Mouse (Mus musculus) embryonic facial prominence, embryonic 11.5 days (tissue): Measurements from ENCODE around the gene Klhl8. TPM values are rescaled to one million over a fixed set of nuclear protein-coding genes. Genes with fewer than 3 reads are reported as not detected.
A peak's percentile ranks its signal among the peaks of the same experiment; 100 is the strongest.

Source experiments
- ATAC-seq: fragments of 200-750 bp; cut with Nextera tagmentation; replicated peaks from 2 replicates; pipeline ENCODE4 v1.8.0; 2017; ENCODE audit warnings: low read depth; ENCODE audit not compliant: insufficient number of reproducible peaks, low FRiP score, low TSS enrichment
- DNase-seq: peaks from one replicate; pipeline ENCODE4 v3.0.0-alpha.2; 2015; ENCODE audit warnings: low spot score
- H3K27ac ChIP-seq: fragments of 300-500 bp; sonication (generic); replicated peaks from 2 replicates; pipeline ENCODE4 v1.5.1; 2014; ENCODE audit warnings: mild to moderate bottlenecking, low read depth, low read length, control low read depth
- H3K27me3 ChIP-seq: fragments of 300-500 bp; sonication (generic); 2 replicates; pipeline ENCODE4 v1.6.1; 2014; ENCODE audit warnings: mild to moderate bottlenecking, low read length, moderate library complexity, mixed read lengths; ENCODE audit not compliant: control insufficient read depth, insufficient read depth
- H3K36me3 ChIP-seq: fragments of 300-500 bp; sonication (generic); replicated peaks from 2 replicates; pipeline ENCODE4 v1.6.1; 2014; ENCODE audit warnings: low read depth, mild to moderate bottlenecking, low read length, moderate library complexity, mixed read lengths; ENCODE audit not compliant: control insufficient read depth, insufficient read depth
- H3K4me1 ChIP-seq: fragments of 300-500 bp; sonication (generic); 2 replicates; pipeline ENCODE4 v1.6.1; 2014; ENCODE audit warnings: low read length, mixed read lengths; ENCODE audit not compliant: control insufficient read depth, insufficient read depth
- H3K4me2 ChIP-seq: fragments of 300-500 bp; sonication (generic); 2 replicates; pipeline ENCODE4 v1.6.1; 2014; ENCODE audit warnings: low read depth, mild to moderate bottlenecking, control low read depth, low read length, moderate library complexity
- H3K4me3 ChIP-seq: fragments of 300-500 bp; sonication (generic); 2 replicates; pipeline ENCODE4 v1.5.1; 2014; ENCODE audit warnings: low read depth, low read length, control low read depth
- H3K9ac ChIP-seq: fragments of 300-500 bp; sonication (generic); replicated peaks from 2 replicates; pipeline ENCODE4 v1.6.1; 2014; ENCODE audit warnings: mild to moderate bottlenecking, control low read depth, low read length
- H3K9me3 ChIP-seq: fragments of 300-500 bp; sonication (generic); replicated peaks from 2 replicates; pipeline ENCODE4 v1.6.1; 2016; ENCODE audit warnings: mild to moderate bottlenecking, low read length, inconsistent platforms, mixed read lengths; ENCODE audit not compliant: control insufficient read depth
- WGBS: fragments of 180-500 bp; shearing (Covaris S2); extraction: QIAGEN DNeasy Blood & Tissue Kit; methylation state at CpG from one replicate; pipeline ENCODE4 v1.1.7; 2014; 5-methylcytosine and 5-hydroxymethylcytosine counted together
- polyA plus RNA-seq: library from polyadenylated mRNA; unstranded; fragments of >200 nt; fragmentation: Nextera tagmentation; extraction: Ambion mirVana; gene quantifications from 2 replicates; pipeline ENCODE4 v1.2.1, GENCODE M21; 2014

Klhl8 gene
- polyA plus RNA-seq, 1 experiment from 2014 or later = 14.4 TPM

DNA sequence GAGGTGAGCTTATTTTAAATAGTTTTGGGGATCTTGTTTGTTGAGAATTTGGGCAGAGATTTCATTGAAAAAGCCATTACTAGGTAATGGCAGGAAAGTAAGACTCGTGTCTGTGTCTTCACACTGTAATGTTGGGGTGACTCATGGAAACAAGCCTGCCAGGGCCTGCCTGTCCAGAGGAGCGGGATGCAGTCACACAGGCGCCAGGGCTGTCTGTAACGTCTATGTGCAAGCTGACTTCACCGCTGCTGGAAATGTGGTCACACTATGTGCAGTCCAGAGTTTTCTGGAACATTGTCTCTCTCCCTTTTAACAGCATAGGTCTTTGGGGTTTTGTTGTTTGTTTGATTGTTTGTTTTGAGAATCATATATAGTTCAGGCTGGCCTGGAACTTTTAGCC lies 88.1 kb downstream of the Klhl8 start:
- Histone ChIP-seq H3K27ac (no peak overlapping the region), H3K9me3 (no peaks in the 10 kb centered on the region), H3K36me3 (no peaks in the 10 kb centered on the region), H3K4me1 (no peaks in the 10 kb centered on the region), H3K9ac (no peak overlapping the region), H3K4me3 (no peak overlapping the region), H3K27me3 (no peaks in the 10 kb centered on the region), H3K4me2 (no peak overlapping the region)
- ATAC-seq (no peak), DNase-seq (no peak)
- WGBS = 92% methylated on average over 5 of the region's 5 CpGs

DNA sequence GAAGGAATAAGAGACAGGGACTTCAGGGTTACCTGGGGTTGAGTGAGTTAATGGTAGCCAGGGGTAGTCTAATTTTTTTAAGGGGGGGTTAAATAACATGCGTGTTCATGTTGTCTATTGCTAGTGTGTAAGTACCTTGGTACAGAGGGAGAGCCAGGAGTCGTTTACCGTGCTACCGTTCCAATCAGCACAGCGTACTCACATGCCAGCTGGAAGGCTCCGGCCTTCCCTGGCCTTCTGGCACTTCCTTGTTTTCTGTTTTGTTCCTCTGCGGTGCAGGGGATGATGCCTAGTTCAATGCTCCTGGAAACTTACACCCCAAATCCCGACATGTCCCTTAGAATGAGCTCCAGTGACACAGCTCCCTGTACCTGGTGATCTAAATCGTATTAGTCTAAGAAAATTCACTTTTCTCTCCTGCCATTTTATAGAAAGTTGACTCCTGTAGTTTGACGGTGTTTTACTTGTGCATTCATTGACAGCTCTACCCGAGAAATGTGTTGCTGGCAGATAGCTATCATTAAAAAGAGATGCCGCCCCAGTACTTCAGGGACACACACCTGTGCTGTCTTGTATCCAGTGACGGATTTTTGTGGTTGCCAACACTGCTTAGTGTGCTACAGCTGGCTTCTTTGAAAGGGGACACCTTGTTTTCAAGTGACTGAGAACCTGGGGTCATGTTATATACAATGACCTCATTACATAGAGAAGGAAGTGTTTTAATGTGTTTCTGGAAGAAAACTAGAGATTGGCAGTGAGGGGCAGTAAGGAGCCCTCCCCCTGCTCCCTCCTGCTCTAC lies 89.4 kb downstream of the Klhl8 start:
- Histone ChIP-seq H3K27ac (no peak overlapping the region), H3K9ac (no peak overlapping the region), H3K36me3 (no peaks in the 10 kb centered on the region), H3K4me1 (no peaks in the 10 kb centered on the region), H3K9me3 (no peaks in the 10 kb centered on the region), H3K27me3 (no peaks in the 10 kb centered on the region), H3K4me3 (no peak overlapping the region), H3K4me2 (no peak overlapping the region)
- ATAC-seq (no peak), DNase-seq (no peak)
- 72% methylated on average over 13 of the region's 13 CpGs for WGBS

DNA sequence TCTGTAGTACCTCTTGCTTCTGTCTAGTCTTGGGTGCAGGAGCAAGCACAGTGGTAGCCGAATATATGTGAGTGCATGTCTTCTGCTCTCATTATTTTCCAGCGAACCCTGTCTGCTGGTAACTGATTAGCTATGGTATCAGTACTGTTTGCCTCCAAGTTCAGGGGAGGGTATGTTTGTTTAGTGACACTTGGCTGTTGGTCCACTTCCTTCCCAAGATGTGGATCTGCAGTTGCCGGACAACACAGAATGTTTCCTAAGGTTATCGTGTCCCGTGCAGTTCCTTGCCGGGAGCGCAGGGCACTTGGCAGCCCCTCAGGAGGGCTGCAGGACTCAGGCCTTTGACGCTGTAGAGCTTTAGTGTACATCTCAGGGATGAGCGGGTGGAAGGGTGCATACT lies 90.0 kb downstream of the Klhl8 start:
- Histone ChIP-seq H3K4me3 (no peak overlapping the region), H3K9ac (no peak overlapping the region), H3K27ac (no peak overlapping the region), H3K27me3 (no peaks in the 10 kb centered on the region), H3K4me1 (no peaks in the 10 kb centered on the region), H3K9me3 (no peaks in the 10 kb centered on the region), H3K36me3 (no peaks in the 10 kb centered on the region), H3K4me2 (no peak overlapping the region)
- DNase-seq = no peak
- WGBS = 89% methylated on average over 9 of the region's 9 CpGs
- no peak for ATAC-seq

GRCm38 (mm10) chr5:103819674-103820073 lies 91.4 kb downstream of the Klhl8 start:
- H3K27ac ChIP-seq = no peak overlapping the region
- no peaks in the 10 kb centered on the region for H3K9me3 ChIP-seq
- H3K4me1 ChIP-seq = no peaks in the 10 kb centered on the region
- H3K4me2 ChIP-seq = no peak overlapping the region
- H3K36me3 ChIP-seq = no peaks in the 10 kb centered on the region
- no peak overlapping the region for H3K4me3 ChIP-seq
- no peak for ATAC-seq
- DNase-seq = no peak
- H3K27me3 ChIP-seq = no peaks in the 10 kb centered on the region
- H3K9ac ChIP-seq = no peak overlapping the region
- 97% methylated on average over 1 of the region's 1 CpGs for WGBS

- no peaks in the 10 kb centered on the region for H3K36me3 ChIP-seq
- H3K9ac ChIP-seq = no peak overlapping the region
- H3K4me2 ChIP-seq = no peak overlapping the region
- DNase-seq (no peak), ATAC-seq (no peak)
- H3K27me3 ChIP-seq = no peaks in the 10 kb centered on the region
- H3K4me3 ChIP-seq = no peak overlapping the region
- H3K4me1 ChIP-seq = no peaks in the 10 kb centered on the region
- H3K9me3 ChIP-seq = no peaks in the 10 kb centered on the region
- 84% methylated on average over 9 of the region's 9 CpGs for WGBS
- H3K27ac ChIP-seq = no peak overlapping the region
Observed at GRCm38 (mm10) chr5:103818602-103819001, 92.5 kb downstream of the Klhl8 start.

GRCm38 (mm10) chr5:103817754-103818153 lies 93.3 kb downstream of the Klhl8 start:
- 33% methylated on average over 1 of the region's 1 CpGs for WGBS
- Histone ChIP-seq H3K36me3 (no peaks in the 10 kb centered on the region), H3K27ac (no peak overlapping the region), H3K4me1 (no peaks in the 10 kb centered on the region), H3K4me3 (no peak overlapping the region), H3K27me3 (no peaks in the 10 kb centered on the region), H3K4me2 (no peak overlapping the region), H3K9me3 (no peaks in the 10 kb centered on the region), H3K9ac (no peak overlapping the region)
- ATAC-seq = peak; percentile 63
- peak; percentile 80 for DNase-seq

DNA sequence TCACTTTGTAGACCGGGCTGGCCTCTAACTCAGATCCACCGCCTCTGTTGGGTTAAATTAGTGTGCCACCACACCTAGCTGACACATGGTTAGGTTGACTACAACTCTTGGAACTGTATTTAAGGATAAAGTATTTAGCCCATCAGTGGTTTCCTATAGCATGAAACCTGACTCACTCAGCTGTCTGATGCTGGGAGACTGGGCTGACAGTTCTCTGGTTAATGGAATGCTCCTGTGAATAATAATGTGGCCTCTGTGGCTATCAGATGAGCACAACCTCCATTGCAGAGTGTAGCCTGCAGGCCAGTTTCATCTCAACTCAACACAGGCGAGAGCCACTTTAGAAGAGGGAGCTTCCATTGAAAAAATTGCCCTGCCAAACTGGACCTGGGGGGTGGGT lies 94.3 kb downstream of the Klhl8 start:
- Histone ChIP-seq H3K27ac (no peak overlapping the region), H3K4me1 (no peaks in the 10 kb centered on the region), H3K9me3 (no peaks in the 10 kb centered on the region), H3K9ac (no peak overlapping the region), H3K27me3 (no peaks in the 10 kb centered on the region), H3K4me3 (no peak overlapping the region), H3K36me3 (no peaks in the 10 kb centered on the region), H3K4me2 (no peak overlapping the region)
- DNase-seq = no peak
- 83% methylated on average over 3 of the region's 3 CpGs for WGBS
- ATAC-seq = no peak

DNA sequence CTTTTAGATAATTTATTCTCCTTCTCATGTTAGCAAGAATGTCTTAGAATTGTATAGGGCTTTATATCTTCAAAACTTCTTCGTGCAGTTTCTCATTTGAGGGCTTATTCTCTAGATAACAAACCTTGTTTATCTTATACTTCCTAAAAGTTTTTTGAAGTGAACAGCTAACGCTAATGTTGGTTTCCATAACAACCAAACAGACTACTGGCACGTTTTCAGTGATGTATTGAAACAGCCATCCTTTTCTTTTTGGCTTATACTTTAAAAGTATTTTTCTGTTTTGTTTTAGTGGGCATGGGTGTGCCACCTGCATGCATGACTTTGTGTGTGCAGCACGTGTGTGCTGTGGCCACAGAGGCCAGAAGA lies 95.8 kb downstream of the Klhl8 start:
- no peak for ATAC-seq
- H3K9me3 ChIP-seq = no peaks in the 10 kb centered on the region
- no peak overlapping the region for H3K4me3 ChIP-seq
- DNase-seq = no peak
- no peak overlapping the region for H3K4me2 ChIP-seq
- no peak overlapping the region for H3K27ac ChIP-seq
- no peaks in the 10 kb centered on the region for H3K36me3 ChIP-seq
- no peaks in the 10 kb centered on the region for H3K4me1 ChIP-seq
- 74% methylated on average over 4 of the region's 4 CpGs for WGBS
- H3K27me3 ChIP-seq = no peaks in the 10 kb centered on the region
- no peak overlapping the region for H3K9ac ChIP-seq
